Mouse (Mus musculus) heart, embryonic 14.5 days (tissue): ENCODE data around the gene Csde1. TPM values are rescaled to one million over a fixed set of nuclear protein-coding genes. Genes with fewer than 3 reads are reported as not detected.

Experiments used
- ATAC-seq: fragments of 200-750 bp; cut with Nextera tagmentation; 2 replicates; pipeline ENCODE4 v1.8.0; 2017; ENCODE audit warnings: low read depth, moderate TSS enrichment; ENCODE audit not compliant: insufficient number of reproducible peaks, insufficient read depth, low FRiP score
- H3K27ac ChIP-seq, 2 experiments: fragments of 200-500 bp in 1 of 2; fragments of 300-500 bp in 1 of 2; sonication (generic) in 1 of 2; replicated peaks in 1 of 2; 2 replicates each; pipeline ENCODE4 v1.5.1; 2012 to 2014; ENCODE audit warnings: low read depth in 2 of 2, low read length in 2 of 2, control low read depth in 1 of 2, mild to moderate bottlenecking in 1 of 2, mixed read lengths in 1 of 2; ENCODE audit not compliant: control insufficient read depth in 1 of 2, insufficient read depth in 1 of 2
- H3K27me3 ChIP-seq: fragments of 300-500 bp; sonication (generic); 2 replicates; pipeline ENCODE4 v1.6.1; 2014; ENCODE audit warnings: mild to moderate bottlenecking, low read length, control low read depth; ENCODE audit not compliant: control insufficient read depth, insufficient read depth
- H3K36me3 ChIP-seq: fragments of 300-500 bp; sonication (generic); 2 replicates; pipeline ENCODE4 v1.6.1; 2014; ENCODE audit warnings: mild to moderate bottlenecking, control low read depth, low read length, mixed read lengths; ENCODE audit not compliant: control insufficient read depth, insufficient read depth
- H3K4me1 ChIP-seq, 2 experiments: fragments of 200-500 bp in 1 of 2; fragments of 300-500 bp in 1 of 2; sonication (generic) in 1 of 2; 2 replicates each; pipeline ENCODE4 v1.6.1; 2012 to 2014; ENCODE audit warnings: low read length in 2 of 2, control low read depth in 1 of 2, mixed read lengths in 1 of 2; ENCODE audit not compliant: control insufficient read depth in 2 of 2, insufficient read depth in 2 of 2
- H3K4me2 ChIP-seq: fragments of 300-500 bp; sonication (generic); 2 replicates; pipeline ENCODE4 v1.6.1; 2014; ENCODE audit warnings: mild to moderate bottlenecking, low read length
- H3K4me3 ChIP-seq, 2 experiments: fragments of 200-500 bp in 1 of 2; fragments of 300-500 bp in 1 of 2; sonication (generic) in 1 of 2; 2 replicates each; pipeline ENCODE4 v1.5.1; 2012 to 2014; ENCODE audit warnings: low read length in 2 of 2, mild to moderate bottlenecking in 2 of 2, control low read depth in 1 of 2, low read depth in 1 of 2, moderate library complexity in 1 of 2; ENCODE audit not compliant: control insufficient read depth in 1 of 2, insufficient read depth in 1 of 2
- H3K9ac ChIP-seq: fragments of 300-500 bp; sonication (generic); 2 replicates; pipeline ENCODE4 v1.6.1; 2014; ENCODE audit warnings: mild to moderate bottlenecking, low read length
- H3K9me3 ChIP-seq: fragments of 300-500 bp; sonication (generic); 2 replicates; pipeline ENCODE4 v1.6.1; 2016; ENCODE audit warnings: low read length, control low read depth; ENCODE audit not compliant: control insufficient read depth
- WGBS: fragments of 180-500 bp; shearing (Covaris S2); extraction: QIAGEN DNeasy Blood & Tissue Kit; methylation state at CpG from one replicate; pipeline ENCODE4 v1.1.7; 2014; 5-methylcytosine and 5-hydroxymethylcytosine counted together
- polyA plus RNA-seq: library from polyadenylated mRNA; unstranded; fragments of >200 nt; fragmentation: Nextera tagmentation; extraction: Ambion mirVana; gene quantifications from 2 replicates; pipeline ENCODE4 v1.2.1, GENCODE M21; 2014

Csde1 gene
- polyA plus RNA-seq, 1 experiment from 2014 or later: 364 TPM

- 32% methylated on average over 5 of the region's 5 CpGs for WGBS
- Histone ChIP-seq H3K36me3 (no peaks in the 10 kb centered on the region), H3K9me3 (no peaks in the 10 kb centered on the region), H3K9ac (no peak overlapping the region), H3K4me2 (no peak overlapping the region), H3K27ac (peak overlapping the region in 1 of 2 experiments; percentile 24; a peak in 1 of 4 replicates), H3K4me1 (peaks cover 11 to 23% of the 10 kb centered on the region in 2 experiments), H3K27me3 (no peaks in the 10 kb centered on the region), H3K4me3 (no peak overlapping the region)
- no peak for ATAC-seq
Measured at GRCm38 (mm10) chr3:103082761-103083160, 62.5 kb downstream of the Csde1 start.

GRCm38 (mm10) chr3:103085986-103086385, 65.8 kb downstream of the Csde1 start:
- H3K4me1 ChIP-seq: peaks cover 9 to 21% of the 10 kb centered on the region in 2 experiments

GRCm38 (mm10) chr3:103091753-103092152, 71.5 kb downstream of the Csde1 start:
- WGBS: 92% methylated on average over 2 of the region's 2 CpGs
- ATAC-seq: no peak

More at GRCm38 (mm10) chr3:103085986-103086385, 65.8 kb downstream of the Csde1 start:
- no peak overlapping the region for H3K4me3 ChIP-seq
- H3K4me2 ChIP-seq: no peak overlapping the region
- no peak overlapping the region for H3K27ac ChIP-seq
- no peaks in the 10 kb centered on the region for H3K27me3 ChIP-seq
- no peaks in the 10 kb centered on the region for H3K9me3 ChIP-seq
- H3K9ac ChIP-seq: no peak overlapping the region
- H3K36me3 ChIP-seq: no peaks in the 10 kb centered on the region
- ATAC-seq: no peak
- WGBS: 67% methylated on average over 3 of the region's 3 CpGs

GRCm38 (mm10) chr3:103098662-103099061, 78.4 kb downstream of the Csde1 start:
- WGBS: 61% methylated on average over 23 of the region's 23 CpGs
- peak overlapping the region; percentile 6; the same call in 1 of the 2 replicates for H3K4me2 ChIP-seq

More at GRCm38 (mm10) chr3:103091753-103092152, 71.5 kb downstream of the Csde1 start:
- H3K4me3 ChIP-seq: no peak overlapping the region
- H3K36me3 ChIP-seq: no peaks in the 10 kb centered on the region
- no peak overlapping the region for H3K27ac ChIP-seq
- H3K4me1 ChIP-seq: no peaks in the 10 kb centered on the region
- H3K9ac ChIP-seq: no peak overlapping the region
- H3K27me3 ChIP-seq: no peaks in the 10 kb centered on the region
- H3K4me2 ChIP-seq: no peak overlapping the region
- H3K9me3 ChIP-seq: no peaks in the 10 kb centered on the region

GRCm38 (mm10) chr3:103099667-103100066, 79.4 kb downstream of the Csde1 start:
- WGBS: 79% methylated on average over 6 of the region's 6 CpGs
- no peak for ATAC-seq
- 0 out of 4 replicates have a peak, but pooled peaks cover 0 to 8% of the 10 kb centered on the region in 2 experiments for H3K4me1 ChIP-seq
- H3K27me3 ChIP-seq: no peaks in the 10 kb centered on the region
- no peaks in the 10 kb centered on the region for H3K36me3 ChIP-seq
- H3K27ac ChIP-seq: no peak overlapping the region
- H3K4me2 ChIP-seq: no peak overlapping the region
- H3K4me3 ChIP-seq: no peak overlapping the region
- H3K9me3 ChIP-seq: no peaks in the 10 kb centered on the region
- no peak overlapping the region for H3K9ac ChIP-seq

More at GRCm38 (mm10) chr3:103098662-103099061, 78.4 kb downstream of the Csde1 start:
- no peaks in the 10 kb centered on the region for H3K36me3 ChIP-seq
- H3K4me3 ChIP-seq: no peak overlapping the region
- H3K27ac ChIP-seq: no peak overlapping the region
- 0 out of 4 replicates have a peak, but pooled peaks cover 0 to 8% of the 10 kb centered on the region in 2 experiments for H3K4me1 ChIP-seq
- no peak for ATAC-seq
- no peak overlapping the region for H3K9ac ChIP-seq
- no peaks in the 10 kb centered on the region for H3K27me3 ChIP-seq
- no peaks in the 10 kb centered on the region for H3K9me3 ChIP-seq

GRCm38 (mm10) chr3:103100735-103101134, 80.5 kb downstream of the Csde1 start:
- H3K4me1 ChIP-seq: 0 out of 4 replicates have a peak, but pooled peaks cover 0 to 8% of the 10 kb centered on the region in 2 experiments
- H3K27ac ChIP-seq: no peak overlapping the region
- no peak overlapping the region for H3K9ac ChIP-seq
- no peak for ATAC-seq
- H3K4me2 ChIP-seq: no peak overlapping the region
- H3K9me3 ChIP-seq: no peaks in the 10 kb centered on the region
- H3K4me3 ChIP-seq: no peak overlapping the region
- WGBS: 51% methylated on average over 2 of the region's 2 CpGs
- H3K27me3 ChIP-seq: no peaks in the 10 kb centered on the region
- no peaks in the 10 kb centered on the region for H3K36me3 ChIP-seq

- no peaks in the 10 kb centered on the region for H3K9me3 ChIP-seq
- no peak overlapping the region for H3K27ac ChIP-seq
- H3K27me3 ChIP-seq: no peaks in the 10 kb centered on the region
- H3K4me2 ChIP-seq: no peak overlapping the region
- H3K4me1 ChIP-seq: 0 out of 4 replicates have a peak, but pooled peaks cover 0 to 8% of the 10 kb centered on the region in 2 experiments
- no peak overlapping the region for H3K9ac ChIP-seq
- H3K36me3 ChIP-seq: no peaks in the 10 kb centered on the region
- WGBS: 54% methylated on average over 5 of the region's 5 CpGs
- no peak for ATAC-seq
- H3K4me3 ChIP-seq: no peak overlapping the region
Measured at GRCm38 (mm10) chr3:103101194-103101593, 81.0 kb downstream of the Csde1 start.

- Histone ChIP-seq H3K36me3 (no peaks in the 10 kb centered on the region), H3K4me2 (peak overlapping the region; percentile 97), H3K9me3 (no peaks in the 10 kb centered on the region), H3K4me1 (0 out of 4 replicates have a peak, but pooled peaks cover 0 to 8% of the 10 kb centered on the region in 2 experiments), H3K27ac (peak overlapping the region; percentile 24 to 72; a peak in 2 of 4 replicates), H3K27me3 (no peaks in the 10 kb centered on the region), H3K9ac (peak overlapping the region; percentile 75), H3K4me3 (peak overlapping the region; percentile 79 to 80)
- ATAC-seq: peak; percentile 43
- WGBS: under 1% methylated on average over 14 of the region's 14 CpGs
Measured at GRCm38 (mm10) chr3:103101909-103102308, 81.7 kb downstream of the Csde1 start.
